Mouse (Mus musculus) effector memory CD4-positive, alpha-beta T cell, adult 5 months (primary cell): Measurements from ENCODE around the gene Ctdspl2. TPM values are rescaled to one million over a fixed set of nuclear protein-coding genes. Genes with fewer than 3 reads are reported as not detected.

Source experiments
- polyA plus RNA-seq: library from polyadenylated mRNA; unstranded; fragments of 100-300 nt; shearing (Covaris generic); gene quantifications from one replicate; pipeline ENCODE4 v1.2.1, GENCODE M21; 2017

The Ctdspl2 gene
- 47.5 TPM for polyA plus RNA-seq

GRCm38 (mm10) chr2:121955765-121956223, at the start of gene Ctdspl2, which contains the start of gene Mageb3:
Gene Ctdspl2, plus strand, starts transcription at chr2:121956001.
Gene Mageb3, minus strand, starts transcription at chr2:121956092.

GRCm38 (mm10) chr2:122027862-122028755, 72.3 kb downstream of the Ctdspl2 start, which contains the start of gene Eif3j1:
Gene Eif3j1, plus strand, starts transcription at chr2:122028546.

Other genes with a start within 250 kb of the Ctdspl2 start
- not detected for gene Frmd5, start 148.9 kb upstream of the Ctdspl2 start, polyA plus RNA-seq
- 8.7 TPM for gene Casc4, start 89.0 kb upstream of the Ctdspl2 start, polyA plus RNA-seq
- not detected for gene Mageb3, start 91 bp downstream of the Ctdspl2 start, polyA plus RNA-seq
- gene Eif3j1, start 72.5 kb downstream of the Ctdspl2 start, polyA plus RNA-seq, result 19.2 TPM
- gene Spg11, start 162.4 kb downstream of the Ctdspl2 start, polyA plus RNA-seq, result 14.4 TPM
- gene B2m, start 191.7 kb downstream of the Ctdspl2 start, polyA plus RNA-seq, result 8,303 TPM
- gene Trim69, start 204.7 kb downstream of the Ctdspl2 start, polyA plus RNA-seq, result 0.21 TPM
- gene Patl2, start 230.2 kb downstream of the Ctdspl2 start, polyA plus RNA-seq, result not detected
- not detected for gene Terb2, start 230.3 kb downstream of the Ctdspl2 start, polyA plus RNA-seq